Mouse (Mus musculus) thymus, postnatal 25 days (tissue): ENCODE data around the gene Pitpnc1.
"Not testable (repeated sequence)": the region's sequence is repeated elsewhere in the genome, so short reads cannot be mapped to it uniquely, and the experiment has no call there.

Experiments used
- DNase-seq: peaks from one replicate; pipeline ENCODE4 v3.0.0; 2022

Pitpnc1 gene

DNA sequence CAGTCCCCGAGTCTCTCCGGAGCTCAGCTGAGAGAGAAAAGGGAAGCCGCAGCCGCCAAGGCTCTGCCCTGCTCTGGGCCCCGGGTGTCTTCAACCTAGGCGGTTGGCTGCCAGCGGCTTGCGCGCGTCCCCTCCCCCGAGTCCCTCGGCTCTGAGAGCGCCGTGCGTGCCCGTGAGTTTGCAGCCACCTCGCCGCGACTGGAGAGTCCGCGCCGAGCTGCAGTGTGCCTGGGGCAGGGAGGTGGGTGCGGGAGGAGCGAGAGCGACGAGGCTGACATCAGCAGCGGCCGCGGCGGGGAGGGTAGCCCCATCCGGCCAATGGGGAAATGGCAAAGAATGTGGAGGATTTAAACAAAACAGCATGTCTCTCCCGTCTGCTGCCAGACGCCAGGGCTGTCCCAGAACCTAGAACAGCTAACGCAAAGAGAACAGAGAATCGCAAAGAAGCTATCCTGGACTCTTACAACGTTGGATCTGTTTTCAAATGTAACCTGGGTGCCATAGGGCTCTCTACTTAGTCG lies at the start of gene Pitpnc1:
Pitpnc1 (minus strand) TSS at position 179 of the 521 bp plus-strand sequence.
- DNase-seq: peak; percentile 91

DNA sequence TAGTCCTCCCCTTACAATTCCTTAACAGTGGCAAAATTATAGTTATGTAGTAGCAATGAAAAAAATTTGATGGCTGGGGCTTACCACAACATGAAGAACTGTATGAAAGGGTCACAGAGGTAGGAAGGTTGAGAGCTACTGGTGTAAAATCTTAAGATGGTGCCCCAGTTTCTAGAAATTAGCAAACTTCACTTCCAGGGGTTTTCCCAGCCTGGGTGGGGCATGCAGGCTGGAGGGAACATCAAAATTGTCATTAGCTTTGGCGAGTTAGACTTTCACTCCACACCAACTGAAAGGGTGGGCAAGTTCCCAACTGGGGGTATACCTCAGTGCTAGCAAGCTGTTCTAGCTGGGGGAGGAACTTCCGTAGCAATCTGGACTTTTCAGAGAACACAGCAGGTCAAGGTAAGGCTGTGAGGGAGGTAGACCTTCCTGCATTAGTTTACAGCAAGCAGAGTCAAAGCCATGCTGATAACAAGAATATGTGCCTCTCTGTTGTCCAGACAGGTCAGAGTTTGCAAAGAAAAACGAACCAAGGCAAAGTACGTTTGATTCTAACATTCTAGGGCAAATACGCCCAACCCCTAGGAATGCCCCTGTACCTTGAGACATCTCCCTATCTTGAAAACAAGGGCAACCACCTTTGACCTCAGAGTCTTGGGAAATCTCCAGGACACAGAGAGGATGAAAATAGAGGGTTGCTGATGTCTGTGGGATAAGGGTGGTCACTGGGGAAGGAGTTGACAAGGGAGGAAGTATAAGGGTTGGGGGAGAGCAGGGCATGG lies 48.3 kb upstream of the Pitpnc1 start:
- DNase-seq: no peak

DNA sequence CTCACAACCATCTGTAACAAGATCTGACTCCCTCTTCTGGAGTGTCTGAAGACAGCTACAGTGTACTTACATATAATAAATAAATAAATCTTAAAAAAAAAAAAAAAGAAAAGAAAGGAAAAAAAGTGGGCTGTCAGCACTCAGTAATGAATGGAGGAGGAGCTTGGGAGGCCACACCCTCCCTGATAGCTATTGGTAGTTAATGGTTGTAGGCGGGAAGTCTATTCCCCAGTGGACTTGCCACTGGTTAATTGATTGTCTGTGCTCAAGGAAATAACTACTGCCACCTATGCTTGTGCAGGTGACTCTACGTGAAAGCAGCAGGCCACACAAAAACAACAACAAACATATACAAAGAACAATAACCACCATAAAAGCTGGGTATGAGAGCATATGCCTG lies 45.9 kb upstream of the Pitpnc1 start:
- no peak for DNase-seq

DNA sequence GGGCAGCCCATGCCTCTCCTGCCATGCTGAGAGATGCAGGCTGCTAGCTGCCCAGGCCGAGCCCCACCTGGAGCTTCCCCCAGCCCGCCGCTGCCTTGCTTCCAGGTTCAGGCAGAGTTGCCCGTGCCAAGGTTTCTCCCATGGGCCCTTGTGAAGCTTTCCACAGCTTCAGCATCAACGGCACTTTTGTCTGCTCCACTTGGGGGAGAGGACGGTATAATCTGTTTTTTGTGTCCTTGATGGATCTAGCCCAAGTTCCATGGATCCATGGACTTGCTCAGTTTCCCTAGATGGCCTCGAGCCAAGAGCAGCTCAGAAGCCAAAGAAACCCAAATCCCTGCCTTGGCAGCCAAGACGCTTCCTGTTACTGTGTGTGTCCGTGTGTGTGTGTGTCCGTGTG lies 42.5 kb upstream of the Pitpnc1 start:
- no peak for DNase-seq

DNA sequence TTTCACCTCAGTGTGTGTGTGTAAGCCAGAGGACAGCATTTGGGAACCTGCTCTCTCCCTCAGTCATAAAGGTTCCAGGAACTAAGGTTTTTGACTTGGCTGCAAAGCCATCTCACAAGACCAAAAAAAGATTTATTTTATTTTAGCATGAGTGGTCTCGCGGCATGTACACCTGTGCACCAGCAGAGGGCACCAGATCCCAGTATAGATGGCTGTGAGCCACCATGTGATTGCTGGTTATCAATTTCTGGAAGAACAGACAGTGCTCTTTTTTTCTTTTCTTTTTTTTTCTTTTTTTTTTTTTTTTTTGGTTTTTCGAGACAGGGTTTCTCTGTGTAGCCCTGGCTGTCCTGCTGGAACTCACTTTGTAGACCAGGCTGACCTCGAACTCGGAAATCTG lies 41.5 kb upstream of the Pitpnc1 start:
- DNase-seq: peak; percentile 72

DNA sequence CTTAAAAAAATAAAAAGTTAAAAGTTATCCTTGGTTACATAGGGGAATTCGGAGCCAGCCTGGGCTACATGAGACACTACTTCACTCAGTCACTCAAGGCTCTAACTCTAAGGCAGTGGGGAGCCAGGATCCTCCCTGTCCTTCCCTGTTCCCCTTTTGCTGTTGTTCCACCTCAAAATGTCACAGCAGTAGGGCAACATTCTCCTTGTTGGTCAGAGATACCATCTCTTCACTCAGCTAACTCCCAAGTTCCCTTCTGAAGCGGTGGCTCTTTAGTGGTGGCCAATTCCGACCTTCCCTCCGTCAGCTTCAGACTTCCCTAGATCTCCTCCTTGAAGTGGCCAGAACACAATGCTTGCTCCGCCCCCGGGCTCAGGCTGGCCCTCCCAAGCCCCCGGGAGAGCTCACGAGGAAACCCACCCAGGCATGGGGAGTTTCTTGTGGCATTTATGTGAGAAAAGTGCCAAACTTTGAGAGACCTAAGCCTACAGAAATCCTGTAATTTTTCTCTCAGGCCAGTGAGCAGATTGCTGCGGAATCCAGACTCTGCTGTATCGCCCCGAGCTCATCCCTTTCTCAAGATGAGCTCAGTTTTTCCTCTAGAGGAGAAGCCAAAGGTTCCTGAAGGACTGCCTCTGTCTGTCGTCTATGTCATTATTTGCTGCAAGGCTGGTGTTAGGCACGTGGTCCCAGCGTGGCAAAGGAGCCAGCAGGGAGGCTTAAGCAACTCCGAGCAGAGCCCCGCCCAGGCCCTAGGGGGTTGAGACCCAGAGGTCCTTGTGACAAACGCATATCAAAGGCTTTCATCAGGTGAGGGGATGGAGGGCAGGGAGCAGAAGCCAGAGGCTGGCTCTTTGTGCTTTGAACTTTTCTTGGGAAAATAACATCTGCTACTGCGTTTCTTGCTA lies 40.1 kb upstream of the Pitpnc1 start:
- no peak for DNase-seq

DNA sequence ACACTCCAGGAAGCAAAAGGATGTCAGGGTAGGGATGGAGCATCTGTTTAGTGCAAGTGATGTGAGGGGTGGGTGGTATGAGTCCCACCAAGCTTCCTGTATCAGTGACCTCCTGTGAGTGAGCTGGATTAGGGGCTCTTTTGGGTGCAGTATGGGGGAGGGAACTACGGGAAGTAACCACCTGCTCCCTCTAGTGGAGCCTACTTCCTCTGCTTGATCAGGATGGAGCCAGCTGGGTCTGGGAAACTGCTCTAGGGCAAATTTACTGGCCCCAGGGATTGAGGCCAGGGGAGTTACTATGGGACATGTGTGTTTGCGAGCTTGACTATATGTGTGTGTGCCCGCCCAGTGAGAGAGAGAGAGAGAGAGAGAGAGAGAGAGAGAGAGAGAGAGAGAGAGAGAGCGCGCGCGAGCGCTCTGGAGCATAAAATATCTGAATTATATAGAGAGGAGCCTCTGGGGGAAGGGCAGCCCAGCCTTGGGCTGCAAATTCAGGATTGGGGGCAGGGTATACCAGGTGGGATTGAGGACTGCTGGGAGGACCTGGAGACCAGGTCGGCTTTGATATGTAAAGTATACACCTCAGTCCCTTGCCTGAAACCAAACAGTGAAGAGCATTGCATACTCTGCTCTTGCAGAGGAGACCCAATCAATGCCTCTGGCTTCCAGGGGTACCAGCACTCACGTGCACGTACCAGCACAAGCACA lies 39.3 kb upstream of the Pitpnc1 start:
- DNase-seq: peak; percentile 17

DNA sequence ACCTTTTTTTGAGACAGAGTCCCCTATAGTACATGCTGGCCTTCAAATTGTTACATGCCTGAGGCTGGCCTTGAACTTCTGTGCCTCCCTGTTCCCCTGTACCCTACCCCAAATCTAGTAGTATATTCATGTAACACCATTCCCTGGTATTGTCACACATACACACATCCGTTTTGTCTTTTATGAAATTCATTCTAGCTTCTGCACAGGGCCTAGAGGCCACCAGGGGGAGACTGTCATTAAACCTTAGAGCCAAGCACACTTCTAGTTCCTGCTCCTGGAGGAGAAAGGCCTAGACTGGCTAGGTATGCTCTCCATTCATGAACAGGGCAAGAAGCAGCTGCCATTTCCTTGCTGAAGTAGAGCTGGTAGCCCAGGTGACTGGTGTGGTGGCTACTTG lies 35.8 kb upstream of the Pitpnc1 start:
- DNase-seq: peak; percentile 51

DNA sequence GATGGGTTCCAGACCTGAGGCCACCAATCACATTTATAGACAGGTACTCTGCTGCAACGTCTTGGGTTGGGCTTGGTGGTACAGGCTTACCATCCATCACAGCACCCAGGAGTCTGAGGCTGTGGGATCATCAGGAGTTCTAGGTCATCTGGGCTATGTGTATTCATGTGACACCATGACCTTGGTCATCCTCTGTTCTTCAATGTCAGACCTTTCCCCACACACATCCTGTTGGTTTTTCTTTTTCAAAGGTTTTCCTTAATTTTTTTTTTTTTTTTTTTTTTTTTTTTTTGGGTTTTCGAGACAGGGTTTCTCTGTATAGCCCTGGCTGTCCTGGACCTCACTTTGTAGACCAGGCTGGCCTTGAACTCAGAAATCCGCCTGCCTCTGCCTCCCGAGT lies 33.9 kb upstream of the Pitpnc1 start:
- not testable (repeated sequence) for DNase-seq

DNA sequence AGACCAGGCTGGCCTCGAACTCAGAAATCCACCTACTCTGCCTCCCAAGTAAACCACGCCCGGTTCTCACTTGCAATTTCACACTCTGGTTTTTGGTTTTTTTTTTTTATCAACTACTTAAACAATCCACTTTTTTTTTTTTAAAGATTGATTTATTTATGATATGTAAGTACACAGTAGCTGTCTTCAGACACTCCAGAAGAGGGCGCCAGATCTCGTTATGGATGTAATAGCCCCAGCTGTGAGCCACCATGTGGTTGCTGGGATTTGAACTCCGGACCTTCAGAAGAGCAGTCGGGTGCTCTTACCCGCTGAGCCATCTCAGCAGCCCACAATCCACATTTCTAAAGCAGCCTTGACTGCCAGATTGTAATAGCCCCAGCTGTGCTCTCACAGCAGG lies 32.3 kb upstream of the Pitpnc1 start:
- no peak for DNase-seq

DNA sequence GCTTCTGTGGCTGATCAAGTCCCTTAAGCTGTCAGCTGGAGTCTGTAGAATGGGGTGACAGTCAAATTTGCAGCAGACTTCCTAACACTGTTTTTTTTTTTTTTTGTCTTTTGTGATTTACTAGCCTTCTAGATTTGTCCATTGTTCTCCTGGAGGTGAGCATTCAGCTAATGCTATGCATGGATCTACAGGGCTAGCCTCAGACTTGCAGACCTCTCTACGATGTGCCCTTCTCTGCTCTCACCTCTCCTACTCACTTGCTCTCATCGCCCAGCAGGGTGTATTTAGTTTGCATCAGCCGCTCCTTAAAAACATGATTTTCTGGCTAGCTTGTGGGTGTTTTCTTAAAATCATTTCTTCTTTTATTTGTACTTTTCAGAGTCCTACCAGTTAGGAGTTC lies 13.8 kb upstream of the Pitpnc1 start:
- DNase-seq: no peak

DNA sequence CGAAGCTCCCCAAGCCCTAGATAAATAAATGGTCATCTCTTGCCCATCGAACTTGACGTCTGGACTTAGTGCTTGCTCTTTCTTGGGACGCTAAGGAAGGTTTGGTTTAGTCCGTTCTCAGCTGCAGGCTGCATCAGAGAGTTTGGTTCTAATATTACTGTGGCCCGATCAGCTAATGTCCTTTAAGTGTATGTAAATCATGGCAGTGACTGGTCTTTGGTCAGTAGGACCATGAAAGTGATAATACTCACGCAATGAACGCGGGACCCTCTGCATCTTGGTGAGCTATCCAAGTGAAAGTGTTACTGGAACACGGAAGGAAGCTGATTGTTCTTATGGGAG lies 9.3 kb upstream of the Pitpnc1 start:
- DNase-seq: no peak

DNA sequence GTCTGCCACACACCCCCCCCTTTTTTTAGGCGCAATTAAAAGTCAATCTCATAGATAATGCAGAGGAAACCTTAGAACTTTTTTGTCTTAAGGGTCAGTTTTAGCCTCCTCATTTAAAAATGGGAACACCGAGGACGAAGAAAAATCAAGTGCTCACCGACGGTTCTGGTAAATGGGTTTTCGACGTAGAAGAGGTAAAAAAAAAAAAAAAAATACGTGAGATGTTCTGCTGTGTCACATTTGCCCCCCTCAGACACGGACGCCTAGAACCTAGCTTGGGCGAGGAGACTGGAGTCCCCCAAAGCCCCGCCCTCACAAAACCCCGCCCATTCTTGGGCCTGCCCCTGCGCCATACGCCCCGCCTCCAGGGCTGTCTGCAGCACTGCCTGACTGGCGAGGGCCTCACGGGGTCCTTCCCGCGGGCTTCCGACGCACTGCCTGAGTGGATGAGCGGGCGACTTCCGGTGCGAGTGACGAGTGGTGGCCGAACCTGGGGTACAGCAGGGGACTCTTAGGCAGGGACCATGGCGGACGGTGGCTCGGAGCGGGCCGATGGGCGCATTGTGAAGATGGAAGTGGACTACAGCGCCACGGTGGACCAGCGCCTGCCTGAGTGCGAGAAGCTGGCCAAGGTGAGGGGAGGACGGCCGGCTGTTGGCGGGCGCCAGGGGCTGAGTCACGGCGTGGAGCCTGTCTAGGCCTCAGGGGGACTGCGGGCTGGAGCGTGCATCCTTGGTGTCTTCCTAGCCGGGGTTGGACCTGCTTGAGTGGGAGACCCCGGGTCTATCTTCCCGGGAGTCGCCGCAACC lies 8.8 kb upstream of the Pitpnc1 start, which contains the start of gene Psmd12:
Psmd12 (plus strand) TSS at position 432 of the 809 bp plus-strand sequence.
- peak; percentile 98 for DNase-seq

DNA sequence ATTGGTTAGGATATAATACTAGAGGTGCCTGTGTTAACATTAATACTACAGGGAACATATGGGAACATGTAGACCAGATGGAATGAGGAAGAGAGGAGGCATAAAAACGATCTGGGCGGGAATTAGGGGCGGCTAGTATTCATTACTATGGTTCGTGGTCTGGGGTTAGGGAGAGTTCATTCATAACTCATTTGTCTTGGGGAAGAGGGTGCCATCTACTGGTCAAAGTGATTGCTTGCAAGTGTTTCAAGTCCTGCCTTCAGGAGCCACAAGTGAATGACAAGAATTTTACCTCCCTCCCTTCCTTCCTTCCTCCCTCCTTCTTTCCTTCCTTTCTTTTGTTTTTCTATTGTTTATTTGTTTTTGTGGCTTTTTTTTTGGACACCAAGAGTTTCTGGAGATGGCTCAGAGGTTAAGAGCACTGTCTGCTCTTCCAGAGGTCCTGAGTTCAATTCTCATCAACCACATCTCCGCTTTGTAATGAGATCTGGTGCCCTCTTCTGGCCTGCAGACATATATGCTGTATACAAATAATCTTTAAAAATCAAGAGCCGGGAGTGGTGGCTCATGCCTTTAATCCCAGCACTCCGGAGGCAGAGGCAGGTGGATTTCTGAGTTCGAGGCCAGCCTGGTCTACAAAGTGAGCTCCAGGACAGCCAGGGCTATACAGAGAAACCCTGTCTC lies 2.8 kb upstream of the Pitpnc1 start:
- DNase-seq: peak; percentile 58

DNA sequence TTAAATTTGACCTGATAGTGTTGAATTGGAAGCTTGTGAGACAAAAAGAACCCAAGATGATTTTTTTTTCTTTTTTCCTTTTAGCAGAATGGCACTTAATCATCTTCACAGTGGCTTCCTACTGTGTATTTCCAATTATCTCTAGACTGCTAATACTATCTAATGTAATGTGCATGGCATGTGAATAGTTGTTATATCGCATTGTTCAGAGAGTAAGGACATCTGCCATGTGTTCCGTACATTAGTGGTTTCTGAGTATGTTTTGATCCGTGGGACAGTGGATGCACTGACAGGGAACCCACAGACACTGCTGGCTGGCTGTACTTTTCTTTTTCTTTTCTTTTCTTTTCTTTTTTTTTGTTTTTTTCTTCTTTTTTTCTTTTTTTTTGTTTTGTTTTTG lies 1.8 kb upstream of the Pitpnc1 start:
- no peak for DNase-seq

DNA sequence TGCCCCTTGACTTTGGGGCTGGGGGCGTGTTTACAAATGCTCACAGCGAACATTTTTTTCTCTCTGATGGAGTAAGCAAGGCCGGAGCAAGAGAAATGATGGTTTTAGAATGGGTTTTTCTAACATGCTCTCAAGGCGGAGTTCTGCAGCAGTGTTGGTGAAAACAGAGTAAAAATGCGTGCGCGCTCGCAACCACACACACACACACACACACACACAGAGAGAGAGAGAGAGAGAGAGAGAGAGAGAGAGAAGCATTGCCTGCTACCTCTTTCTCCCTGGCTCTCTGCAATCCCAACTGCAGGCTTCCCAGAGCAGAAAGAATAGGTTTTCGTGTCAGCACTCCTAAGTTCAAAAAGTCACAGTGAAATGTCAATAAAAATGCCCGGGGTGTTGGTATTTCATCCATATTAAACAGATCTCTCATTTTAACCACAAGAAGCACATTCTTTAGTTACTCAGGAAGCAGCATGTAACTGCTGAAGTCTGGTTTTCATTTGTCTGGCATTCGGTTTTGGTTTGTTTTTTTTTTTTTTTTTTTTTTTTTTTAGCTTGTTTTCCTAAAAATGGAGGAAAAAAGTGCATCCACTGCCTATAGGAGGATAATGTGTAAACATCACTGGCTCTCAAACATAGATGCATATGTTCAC lies 697 bp upstream of the Pitpnc1 start:
- no peak for DNase-seq

DNA sequence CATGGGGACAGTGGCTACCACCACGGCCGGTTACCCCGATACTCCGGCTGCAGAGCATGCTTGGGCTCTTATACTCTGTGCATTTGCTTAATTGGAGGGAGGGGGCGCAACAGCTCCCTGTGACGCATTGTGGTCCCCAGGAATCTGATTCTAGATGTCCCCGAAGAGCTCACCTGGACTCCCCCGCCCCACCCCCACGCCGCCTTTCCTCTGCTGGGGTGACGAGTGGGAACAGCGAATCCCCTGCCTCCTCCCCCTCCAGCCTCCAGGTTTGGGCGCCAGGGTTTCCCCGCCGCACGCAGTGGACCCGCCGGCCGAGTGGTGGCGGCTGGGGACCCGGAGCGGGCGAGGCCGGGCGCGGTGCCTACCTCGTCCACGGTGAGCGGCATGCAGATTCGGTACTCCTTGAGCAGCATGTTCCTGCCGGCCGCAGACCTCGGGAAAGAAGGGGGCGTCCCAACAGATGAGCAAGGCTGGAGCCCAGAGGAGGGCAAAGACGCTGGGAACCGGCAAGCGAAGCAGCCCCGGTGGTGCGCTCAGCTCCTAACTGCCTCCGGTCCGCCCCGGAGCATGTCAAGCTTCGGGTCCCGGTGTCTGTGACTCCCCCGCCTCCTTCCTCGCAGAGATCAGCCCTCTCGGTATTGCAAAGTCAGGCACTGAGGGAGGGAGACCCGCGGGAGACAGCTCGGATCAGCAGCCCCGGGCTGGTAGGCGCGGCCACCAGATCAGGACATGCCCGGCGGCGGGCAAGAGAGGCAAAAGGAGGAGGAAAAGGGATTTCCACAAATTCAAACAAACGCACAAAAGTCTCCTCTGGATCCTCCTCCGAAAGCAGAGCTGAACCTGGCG lies 752 bp downstream of the Pitpnc1 start:
- peak; percentile 74 for DNase-seq

DNA sequence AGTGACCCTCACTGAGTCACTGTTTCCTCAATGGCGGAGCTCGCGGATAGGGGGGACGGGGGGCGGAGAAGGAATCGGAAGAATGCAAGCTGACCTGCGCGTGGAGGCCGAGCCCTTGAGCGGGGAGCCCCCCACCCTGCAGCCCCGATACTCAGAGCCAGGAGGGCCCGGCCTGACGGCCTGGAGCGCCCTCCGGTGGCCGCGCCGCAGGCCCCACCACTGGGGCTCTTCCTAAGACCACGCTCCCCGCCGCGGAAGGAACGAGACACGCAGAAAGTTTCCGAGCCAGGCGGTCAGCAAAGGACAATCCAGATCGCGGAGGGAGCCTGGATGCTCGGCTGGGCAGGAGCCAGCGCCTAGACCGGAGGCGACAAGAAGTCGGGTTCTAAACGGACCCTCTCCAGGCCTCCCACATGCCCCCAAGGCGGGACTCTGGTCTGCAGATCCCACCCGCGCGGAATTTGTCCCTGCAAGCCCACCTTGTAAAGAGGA lies 1.4 kb downstream of the Pitpnc1 start:
- peak; percentile 82 for DNase-seq

DNA sequence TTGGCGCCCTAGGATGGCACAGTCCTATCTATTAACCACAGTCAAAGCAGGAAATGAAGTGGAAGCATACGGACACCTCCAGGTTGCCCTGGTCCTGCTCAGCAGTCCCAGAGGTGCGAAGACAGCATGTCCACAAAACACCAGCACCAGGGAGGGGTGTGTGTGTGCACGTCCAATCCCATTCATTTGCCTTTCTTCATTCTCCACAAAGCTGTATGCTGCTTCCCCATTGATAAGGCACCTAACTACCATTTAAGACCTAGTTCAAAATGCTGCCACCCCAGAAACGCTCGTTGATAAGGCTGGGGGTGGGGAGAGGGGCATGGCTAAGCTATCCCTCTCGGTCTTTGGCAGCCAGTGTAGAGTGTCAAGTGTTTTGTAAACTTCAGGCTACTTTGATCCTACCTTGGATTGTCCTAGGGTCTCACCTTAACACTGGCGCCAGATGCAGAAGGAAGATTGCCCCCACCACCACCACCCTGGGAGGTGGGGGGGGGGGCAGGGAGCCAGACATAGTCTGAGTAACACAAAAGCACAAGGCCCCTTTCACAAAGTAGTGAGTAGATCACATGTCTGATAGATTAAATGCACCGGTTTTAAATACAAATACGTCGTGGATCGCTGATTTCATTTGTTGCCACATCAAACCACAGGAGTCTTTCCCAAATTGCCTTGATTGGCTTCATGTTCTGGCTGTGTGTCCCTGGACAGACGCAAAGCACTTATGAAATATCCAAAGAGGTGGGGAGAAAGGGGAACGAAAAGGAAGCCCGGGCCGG lies 2.1 kb downstream of the Pitpnc1 start:
- no peak for DNase-seq
